Mouse (Mus musculus) bone marrow, adult 2 months (tissue): Measurements from ENCODE around the gene Epha8.

Experiments used
- CTCF ChIP-seq: fragments of 200-500 bp; IDR thresholded peaks from 2 replicates; pipeline ENCODE4 v1.5.1; 2011; ENCODE audit warnings: low read length, control low read depth; ENCODE audit not compliant: control insufficient read depth, insufficient read depth
- POLR2A ChIP-seq: fragments of 200-500 bp; IDR thresholded peaks from 2 replicates; pipeline ENCODE4 v1.6.1; 2011; ENCODE audit warnings: low read depth, mild to moderate bottlenecking, control low read depth, low read length, borderline replicate concordance; ENCODE audit not compliant: control insufficient read depth

DNA sequence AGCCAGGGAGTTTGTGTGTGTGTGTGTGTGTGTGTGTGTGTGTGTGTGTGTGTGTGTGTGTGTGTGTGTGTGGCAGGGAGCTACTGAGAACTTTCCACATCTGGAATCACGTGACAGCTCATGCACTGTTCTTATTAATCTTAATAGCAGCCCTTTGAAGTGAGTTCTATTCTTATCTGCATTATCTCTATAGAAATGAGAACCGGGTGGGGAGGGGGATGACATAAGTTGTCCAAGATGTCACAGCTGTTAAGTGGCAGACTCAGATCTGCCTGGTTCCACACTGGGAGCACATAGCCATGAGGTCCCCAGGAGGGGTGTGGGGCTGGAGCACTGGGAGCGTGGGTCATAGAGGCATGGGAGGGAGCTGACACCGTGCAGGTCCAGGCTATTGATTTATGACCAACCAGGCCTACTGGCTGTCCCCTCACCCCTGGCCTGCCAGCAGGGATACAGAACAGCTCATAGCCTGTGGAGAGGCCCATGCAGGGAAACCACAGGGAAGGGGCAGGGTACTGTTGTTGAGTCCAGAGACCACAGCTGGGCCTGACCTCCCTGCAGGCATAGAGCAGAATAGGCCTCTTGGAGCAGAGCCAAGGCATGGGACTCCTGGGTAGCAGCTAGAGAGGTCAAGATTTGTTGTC, 5.1 kb upstream of the Epha8 start:
- TF ChIP-seq CTCF = no peak
- TF ChIP-seq POLR2A = no peak
